Mouse (Mus musculus) limb, embryonic 14.5 days (tissue): ENCODE results near the gene Lrig1. TPM values are rescaled to one million over a fixed set of nuclear protein-coding genes. Genes with fewer than 3 reads are reported as not detected.

Experiments used
- ATAC-seq: fragments of 200-750 bp; cut with Nextera tagmentation; 2 replicates; pipeline ENCODE4 v1.8.0; 2017; ENCODE audit warnings: low read depth, moderate number of reproducible peaks, moderate TSS enrichment; ENCODE audit not compliant: low FRiP score
- DNase-seq: peaks from one replicate; pipeline ENCODE4 v3.0.0-alpha.2; 2015; ENCODE audit warnings: low spot score
- H3K27ac ChIP-seq: fragments of 300-500 bp; sonication (generic); replicated peaks from 2 replicates; pipeline ENCODE4 v1.5.1; 2014; ENCODE audit warnings: low read depth, mild to moderate bottlenecking, low read length, moderate library complexity, mixed read lengths
- H3K27me3 ChIP-seq: fragments of 300-500 bp; sonication (generic); 2 replicates; pipeline ENCODE4 v1.6.1; 2014; ENCODE audit warnings: low read length, mixed read lengths; ENCODE audit not compliant: control insufficient read depth, insufficient read depth
- H3K36me3 ChIP-seq: fragments of 300-500 bp; sonication (generic); 2 replicates; pipeline ENCODE4 v1.6.1; 2014; ENCODE audit warnings: mild to moderate bottlenecking, low read length, moderate library complexity, mixed read lengths; ENCODE audit not compliant: control insufficient read depth, insufficient read depth
- H3K4me1 ChIP-seq: fragments of 300-500 bp; sonication (generic); 2 replicates; pipeline ENCODE4 v1.6.1; 2014; ENCODE audit warnings: antibody characterized with exemption, low read length, mixed read lengths; ENCODE audit not compliant: control insufficient read depth, insufficient read depth
- H3K4me2 ChIP-seq: fragments of 300-500 bp; sonication (generic); replicated peaks from 2 replicates; pipeline ENCODE4 v1.6.1; 2014; ENCODE audit warnings: low read depth, mild to moderate bottlenecking, low read length, moderate library complexity; ENCODE audit not compliant: severe bottlenecking
- H3K4me3 ChIP-seq: fragments of 300-500 bp; sonication (generic); replicated peaks from 2 replicates; pipeline ENCODE4 v1.5.1; 2014; ENCODE audit warnings: low read length
- H3K9ac ChIP-seq: fragments of 300-500 bp; sonication (generic); 2 replicates; pipeline ENCODE4 v1.6.1; 2014; ENCODE audit warnings: mild to moderate bottlenecking, low read depth, low read length, moderate library complexity; ENCODE audit not compliant: severe bottlenecking
- H3K9me3 ChIP-seq: fragments of 300-500 bp; sonication (generic); 2 replicates; pipeline ENCODE4 v1.6.1; 2016; ENCODE audit warnings: low read length; ENCODE audit not compliant: control insufficient read depth
- POLR2A ChIP-seq: fragments of 200-500 bp; IDR thresholded peaks from 2 replicates; pipeline ENCODE4 v1.8.0; 2012; ENCODE audit warnings: inconsistent platforms, mild to moderate bottlenecking, moderate library complexity, borderline replicate concordance; ENCODE audit not compliant: insufficient read depth, insufficient read length; ENCODE audit errors: extremely low read depth
- WGBS: fragments of 180-500 bp; shearing (Covaris S2); extraction: QIAGEN DNeasy Blood & Tissue Kit; methylation state at CpG from one replicate; pipeline ENCODE4 v1.1.7; 2014; 5-methylcytosine and 5-hydroxymethylcytosine counted together
- polyA plus RNA-seq, 2 experiments: library from polyadenylated mRNA; depleted of rRNA in 1 of 2; stranded (reverse) in 1 of 2; unstranded in 1 of 2; fragments of >200 nt; fragmentation: Nextera tagmentation in 1 of 2; extraction: Ambion mirVana in 1 of 2; gene quantifications; 2 replicates each; pipeline versions ENCODE4 v1.2.1 to v1.2.3; 2012 to 2014

Gene Lrig1
- polyA plus RNA-seq, 2 experiments, result 35.1 to 49.4 TPM

- Histone ChIP-seq H3K4me2 (no peak overlapping the region; the same call in 1 of the 2 replicates), H3K9me3 (no peaks in the 10 kb centered on the region), H3K4me3 (no peak overlapping the region), H3K9ac (no peak overlapping the region), H3K27me3 (no peaks in the 10 kb centered on the region), H3K4me1 (peaks cover 26% of the 10 kb centered on the region), H3K27ac (peak overlapping the region; percentile 76), H3K36me3 (no peaks in the 10 kb centered on the region)
- no peak for TF ChIP-seq POLR2A
- 28% methylated on average over 7 of the region's 7 CpGs for WGBS
- DNase-seq (peak; percentile 73), ATAC-seq (peak; percentile 75)
Measured at GRCm38 (mm10) chr6:94717705-94718489, 17.9 kb upstream of the Lrig1 start.

DNA sequence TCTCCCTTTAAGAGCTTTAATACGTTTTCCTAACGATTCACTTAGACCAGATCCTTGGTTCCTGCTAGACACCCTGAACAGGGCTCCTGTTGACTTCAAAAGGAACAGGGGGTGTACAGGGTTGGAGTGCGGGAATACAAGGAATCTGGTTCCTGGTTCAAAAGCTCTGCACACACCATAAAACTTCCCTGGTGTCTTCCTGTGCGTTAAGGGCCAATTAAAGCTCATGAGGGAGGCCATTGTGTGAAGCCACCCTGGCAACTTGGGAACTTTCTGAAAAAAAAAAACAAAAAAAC is 15.6 kb upstream of the Lrig1 start:
- Histone ChIP-seq H3K4me3 (no peak overlapping the region), H3K27ac (no peak overlapping the region), H3K36me3 (no peaks in the 10 kb centered on the region), H3K9ac (no peak overlapping the region), H3K9me3 (no peaks in the 10 kb centered on the region), H3K4me1 (peaks cover 26% of the 10 kb centered on the region), H3K4me2 (no peak overlapping the region), H3K27me3 (no peaks in the 10 kb centered on the region)
- ATAC-seq, result no peak
- no peak for TF ChIP-seq POLR2A
- 5% methylated on average over 4 of the region's 4 CpGs for WGBS
- DNase-seq, result no peak

- no peaks in the 10 kb centered on the region for H3K9me3 ChIP-seq
- WGBS, result 13% methylated on average over 13 of the region's 13 CpGs
- H3K27ac ChIP-seq, result no peak overlapping the region
- no peaks in the 10 kb centered on the region for H3K36me3 ChIP-seq
- H3K4me2 ChIP-seq, result no peak overlapping the region; the same call in 1 of the 2 replicates
- H3K9ac ChIP-seq, result no peak overlapping the region
- peaks cover 26% of the 10 kb centered on the region for H3K4me1 ChIP-seq
- no peaks in the 10 kb centered on the region for H3K27me3 ChIP-seq
- ATAC-seq (no peak), DNase-seq (no peak)
- no peak overlapping the region for H3K4me3 ChIP-seq
- TF ChIP-seq POLR2A, result no peak
Measured at GRCm38 (mm10) chr6:94714815-94715644, 15.1 kb upstream of the Lrig1 start.

- Histone ChIP-seq H3K9me3 (no peaks in the 10 kb centered on the region), H3K9ac (no peak overlapping the region), H3K4me1 (peaks cover 7% of the 10 kb centered on the region; the same call in 1 of the 2 replicates), H3K4me3 (no peak overlapping the region), H3K36me3 (no peaks in the 10 kb centered on the region), H3K27me3 (no peaks in the 10 kb centered on the region), H3K27ac (no peak overlapping the region), H3K4me2 (no peak overlapping the region)
- 23% methylated on average over 3 of the region's 3 CpGs for WGBS
- TF ChIP-seq POLR2A, result no peak
- ATAC-seq (no peak), DNase-seq (no peak)
Measured at GRCm38 (mm10) chr6:94709832-94710231, 9.9 kb upstream of the Lrig1 start.

DNA sequence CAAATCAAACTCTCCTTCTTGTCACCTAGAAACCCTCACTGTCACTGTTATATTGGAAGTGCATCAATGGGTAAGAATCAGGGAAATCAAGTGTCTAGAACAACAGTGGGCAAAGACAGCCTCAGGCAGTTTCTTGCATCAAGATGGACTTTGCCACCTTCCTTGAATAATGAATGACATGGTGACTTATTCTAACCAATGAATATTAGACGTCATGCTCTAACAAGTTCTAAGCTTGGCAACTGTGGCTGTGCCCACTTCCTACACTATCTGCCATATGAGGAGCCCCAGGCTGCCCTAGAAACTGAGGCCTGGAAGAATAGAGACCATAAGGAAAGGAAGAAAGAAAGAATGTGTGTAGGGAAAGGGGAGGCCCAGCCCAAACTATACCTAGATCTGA is 9.2 kb upstream of the Lrig1 start:
- no peak for DNase-seq
- Histone ChIP-seq H3K4me3 (no peak overlapping the region), H3K4me1 (peaks cover 5% of the 10 kb centered on the region; the same call in 1 of the 2 replicates), H3K27ac (no peak overlapping the region), H3K9ac (no peak overlapping the region), H3K36me3 (no peaks in the 10 kb centered on the region), H3K4me2 (no peak overlapping the region), H3K27me3 (no peaks in the 10 kb centered on the region), H3K9me3 (no peaks in the 10 kb centered on the region)
- 82% methylated on average over 1 of the region's 1 CpGs for WGBS
- no peak for TF ChIP-seq POLR2A
- ATAC-seq, result no peak
